Mouse (Mus musculus): ENCODE measurements at regions not wholly inside any gene's neighbourhood (a gene's known extent, or its start where the extent isn't known, plus 50 kb on each side); places are given as distances from the start of the nearest gene placed in this dataset.

- Histone ChIP-seq H3K9ac (ENCODE audit: low read depth, low read length) (no peak overlapping the region), H3K27me3 (ENCODE audit: insufficient read depth, low read length) (no peaks in the 10 kb centered on the region), H3K4me1 (replicated peaks; ENCODE audit: insufficient read depth, low read length) (no peaks in the 10 kb centered on the region), H3K4me2 (ENCODE audit: low read length) (no peak overlapping the region), H3K36me3 (ENCODE audit: insufficient read depth, low read length) (no peaks in the 10 kb centered on the region), H3K4me3 (replicated peaks; ENCODE audit: low read depth, low read length) (no peak overlapping the region), H3K9me3 (replicated peaks; ENCODE audit: low read length) (no peaks in the 10 kb centered on the region), H3K27ac (no peak overlapping the region)
- no peak for ATAC-seq (replicated peaks; ENCODE audit: low FRiP score, low read depth)
- 73% methylated on average over 5 of the region's 5 CpGs for WGBS
- DNase-seq (ENCODE audit: low spot score), result no peak
- TF ChIP-seq CTCF (IDR thresholded peaks at IDR 0.05; ENCODE audit: low read depth), result no peak
These were observed 174.2 kb downstream of the Mroh4 start for GRCm38 (mm10) chr15:74461935-74462334.

GRCm38 (mm10) chr15:74459345-74459975, 176.7 kb downstream of the Mroh4 start:
- no peak for TF ChIP-seq CTCF (IDR thresholded peaks at IDR 0.05; ENCODE audit: low read depth)
- WGBS, result 81% methylated on average over 12 of the region's 12 CpGs
- Histone ChIP-seq H3K4me3 (replicated peaks; ENCODE audit: low read depth, low read length) (no peak overlapping the region), H3K4me1 (replicated peaks; ENCODE audit: insufficient read depth, low read length) (no peaks in the 10 kb centered on the region), H3K36me3 (ENCODE audit: insufficient read depth, low read length) (no peaks in the 10 kb centered on the region), H3K27ac (no peak overlapping the region), H3K9me3 (replicated peaks; ENCODE audit: low read length) (no peaks in the 10 kb centered on the region), H3K9ac (ENCODE audit: low read depth, low read length) (no peak overlapping the region), H3K27me3 (ENCODE audit: insufficient read depth, low read length) (no peaks in the 10 kb centered on the region), H3K4me2 (ENCODE audit: low read length) (no peak overlapping the region)
- ATAC-seq (replicated peaks; ENCODE audit: low FRiP score, low read depth) (no peak), DNase-seq (ENCODE audit: low spot score) (no peak)

GRCm38 (mm10) chr15:74458940-74459339, 177.2 kb downstream of the Mroh4 start:
- no peak overlapping the region for H3K9ac ChIP-seq (ENCODE audit: low read depth, low read length)
- TF ChIP-seq CTCF (IDR thresholded peaks at IDR 0.05; ENCODE audit: low read depth), result no peak
- H3K36me3 ChIP-seq (ENCODE audit: insufficient read depth, low read length), result no peaks in the 10 kb centered on the region
- no peak overlapping the region for H3K27ac ChIP-seq
- DNase-seq (ENCODE audit: low spot score), result no peak
- no peak for ATAC-seq (replicated peaks; ENCODE audit: low FRiP score, low read depth)
- no peaks in the 10 kb centered on the region for H3K27me3 ChIP-seq (ENCODE audit: insufficient read depth, low read length)
- no peak overlapping the region for H3K4me3 ChIP-seq (replicated peaks; ENCODE audit: low read depth, low read length)
- H3K4me2 ChIP-seq (ENCODE audit: low read length), result no peak overlapping the region
- H3K9me3 ChIP-seq (replicated peaks; ENCODE audit: low read length), result no peaks in the 10 kb centered on the region
- 83% methylated on average over 9 of the region's 9 CpGs for WGBS
- H3K4me1 ChIP-seq (replicated peaks; ENCODE audit: insufficient read depth, low read length), result no peaks in the 10 kb centered on the region

GRCm38 (mm10) chr15:74457965-74458364, 178.2 kb downstream of the Mroh4 start:
- no peak overlapping the region for H3K4me2 ChIP-seq (ENCODE audit: low read length)
- H3K36me3 ChIP-seq (ENCODE audit: insufficient read depth, low read length), result no peaks in the 10 kb centered on the region
- H3K4me3 ChIP-seq (replicated peaks; ENCODE audit: low read depth, low read length), result no peak overlapping the region
- 84% methylated on average over 3 of the region's 3 CpGs for WGBS
- no peak overlapping the region for H3K27ac ChIP-seq
- no peak for TF ChIP-seq CTCF (IDR thresholded peaks at IDR 0.05; ENCODE audit: low read depth)
- ATAC-seq (replicated peaks; ENCODE audit: low FRiP score, low read depth), result no peak
- H3K9me3 ChIP-seq (replicated peaks; ENCODE audit: low read length), result no peaks in the 10 kb centered on the region
- H3K9ac ChIP-seq (ENCODE audit: low read depth, low read length), result no peak overlapping the region
- no peak for DNase-seq (ENCODE audit: low spot score)
- H3K27me3 ChIP-seq (ENCODE audit: insufficient read depth, low read length), result no peaks in the 10 kb centered on the region
- H3K4me1 ChIP-seq (replicated peaks; ENCODE audit: insufficient read depth, low read length), result no peaks in the 10 kb centered on the region

GRCm38 (mm10) chr15:74456675-74457040, 179.5 kb downstream of the Mroh4 start:
- H3K27me3 ChIP-seq (ENCODE audit: insufficient read depth, low read length), result no peaks in the 10 kb centered on the region
- no peak for DNase-seq (ENCODE audit: low spot score)
- no peaks in the 10 kb centered on the region for H3K9me3 ChIP-seq (replicated peaks; ENCODE audit: low read length)
- no peaks in the 10 kb centered on the region for H3K36me3 ChIP-seq (ENCODE audit: insufficient read depth, low read length)
- no peak overlapping the region for H3K4me3 ChIP-seq (replicated peaks; ENCODE audit: low read depth, low read length)
- H3K27ac ChIP-seq, result no peak overlapping the region
- 73% methylated on average over 6 of the region's 6 CpGs for WGBS
- TF ChIP-seq CTCF (IDR thresholded peaks at IDR 0.05; ENCODE audit: low read depth), result no peak
- H3K9ac ChIP-seq (ENCODE audit: low read depth, low read length), result no peak overlapping the region
- no peak overlapping the region for H3K4me2 ChIP-seq (ENCODE audit: low read length)
- no peaks in the 10 kb centered on the region for H3K4me1 ChIP-seq (replicated peaks; ENCODE audit: insufficient read depth, low read length)
- no peak for ATAC-seq (replicated peaks; ENCODE audit: low FRiP score, low read depth)

- no peaks in the 10 kb centered on the region for H3K4me1 ChIP-seq (replicated peaks; ENCODE audit: insufficient read depth, low read length)
- no peak overlapping the region for H3K4me2 ChIP-seq (ENCODE audit: low read length)
- 65% methylated on average over 11 of the region's 11 CpGs for WGBS
- H3K9me3 ChIP-seq (replicated peaks; ENCODE audit: low read length), result no peaks in the 10 kb centered on the region
- H3K27ac ChIP-seq, result no peak overlapping the region
- H3K36me3 ChIP-seq (ENCODE audit: insufficient read depth, low read length), result no peaks in the 10 kb centered on the region
- no peak overlapping the region for H3K9ac ChIP-seq (ENCODE audit: low read depth, low read length)
- TF ChIP-seq CTCF (IDR thresholded peaks at IDR 0.05; ENCODE audit: low read depth), result no peak
- H3K27me3 ChIP-seq (ENCODE audit: insufficient read depth, low read length), result no peaks in the 10 kb centered on the region
- no peak for ATAC-seq (replicated peaks; ENCODE audit: low FRiP score, low read depth)
- no peak for DNase-seq (ENCODE audit: low spot score)
- no peak overlapping the region for H3K4me3 ChIP-seq (replicated peaks; ENCODE audit: low read depth, low read length)
These were observed 180.1 kb downstream of the Mroh4 start for GRCm38 (mm10) chr15:74455921-74456674.
